Mouse (Mus musculus): ENCODE results near the gene Slc16a9. TPM values are rescaled to one million over a fixed set of nuclear protein-coding genes. Genes with fewer than 3 reads are reported as not detected.

Slc16a9 gene
- 1.1 and 1.2 TPM in 2 replicates for polyA plus RNA-seq (2015; fragmentation: Nextera tagmentation; extraction: Ambion mirVana)

DNA sequence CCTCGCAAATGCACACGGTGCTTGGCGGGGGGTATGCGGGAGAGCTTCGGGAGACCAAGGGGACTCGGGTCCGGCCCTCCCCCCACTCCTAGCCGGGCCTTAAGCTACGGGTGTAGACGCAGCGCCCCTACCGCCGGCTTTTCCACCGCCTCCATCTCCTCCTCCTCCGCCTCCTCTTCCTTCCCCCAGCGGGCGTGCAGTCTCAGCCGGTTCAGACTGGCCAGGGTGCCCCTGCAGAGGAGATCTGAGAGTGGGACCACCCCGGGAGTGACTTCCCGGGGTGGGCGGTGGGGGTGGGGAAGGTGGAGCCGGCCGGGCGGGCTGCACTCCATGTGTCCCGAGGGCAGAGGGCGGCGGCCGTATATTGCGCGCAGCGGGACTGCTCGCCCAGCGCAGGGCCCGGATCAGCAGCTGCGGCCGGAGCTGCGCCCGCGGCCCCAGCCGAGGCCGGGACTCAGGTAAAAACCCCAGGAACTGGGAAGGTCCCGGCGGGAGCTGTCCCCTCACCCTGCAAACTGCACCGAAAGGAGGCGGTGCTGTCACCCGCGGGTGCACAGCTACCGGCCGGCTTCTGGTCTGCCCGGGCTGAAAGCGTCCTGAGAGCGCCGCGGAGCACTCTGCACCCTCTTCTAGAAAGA lies at the start of gene Slc16a9:
Gene Slc16a9 (plus strand): TSS at position 180 of the 638 bp plus-strand sequence.
- Histone ChIP-seq H3K27ac (ENCODE audit: low read depth) (no peak within 1 kb of the TSS), H3K27me3 (ENCODE audit: insufficient read depth, low read length) (peaks cover 26% of the 10 kb centered on the region), H3K4me3 (ENCODE audit: low read depth, low read length) (peak within 1 kb of the TSS; percentile 56), H3K9ac (replicated peaks) (peak within 1 kb of the TSS; percentile 47), H3K9me3 (ENCODE audit: low read length) (no peaks in the 10 kb centered on the region), H3K36me3 (replicated peaks; ENCODE audit: insufficient read depth, low read length) (no peaks in the 10 kb centered on the region), H3K4me1 (ENCODE audit: insufficient read depth) (peaks cover 12% of the 10 kb centered on the region), H3K4me2 (ENCODE audit: low read depth, low read length) (peak within 1 kb of the TSS; percentile 80)
- ATAC-seq, result peak; percentile 55
- under 1% methylated on average over 49 of the region's 54 CpGs for WGBS (ENCODE audit: insufficient replicate concordance)
- peak; percentile 40 for TF ChIP-seq CTCF (IDR thresholded peaks at IDR 0.05; ENCODE audit: low read depth)
- no peak for TF ChIP-seq EP300 (IDR thresholded peaks at IDR 0.05; ENCODE audit: low read depth)
- peak; percentile 45 for DNase-seq

GRCm38 (mm10) chr10:70195279-70195678 lies 49.6 kb upstream of the Slc16a9 start:
- no peak for DNase-seq
- peaks cover 17% of the 10 kb centered on the region for H3K4me1 ChIP-seq (ENCODE audit: insufficient read depth)
- no peaks in the 10 kb centered on the region for H3K27me3 ChIP-seq (ENCODE audit: insufficient read depth, low read length)
- peaks cover 11% of the 10 kb centered on the region for H3K36me3 ChIP-seq (replicated peaks; ENCODE audit: insufficient read depth, low read length)
- peak overlapping the region; percentile 55 for H3K4me2 ChIP-seq (ENCODE audit: low read depth, low read length)
- peak overlapping the region; percentile 64 for H3K27ac ChIP-seq (ENCODE audit: low read depth)
- no peak for TF ChIP-seq EP300 (IDR thresholded peaks at IDR 0.05; ENCODE audit: low read depth)
- no peak for TF ChIP-seq CTCF (IDR thresholded peaks at IDR 0.05; ENCODE audit: low read depth)
- peak overlapping the region; percentile 18; the same call in 1 of the 2 replicates for H3K9ac ChIP-seq (replicated peaks)
- H3K4me3 ChIP-seq (ENCODE audit: low read depth, low read length), result no peak overlapping the region
- no peaks in the 10 kb centered on the region for H3K9me3 ChIP-seq (ENCODE audit: low read length)
- peak; percentile 77 for ATAC-seq
- 24% methylated on average over 7 of the region's 7 CpGs for WGBS (ENCODE audit: insufficient replicate concordance)

DNA sequence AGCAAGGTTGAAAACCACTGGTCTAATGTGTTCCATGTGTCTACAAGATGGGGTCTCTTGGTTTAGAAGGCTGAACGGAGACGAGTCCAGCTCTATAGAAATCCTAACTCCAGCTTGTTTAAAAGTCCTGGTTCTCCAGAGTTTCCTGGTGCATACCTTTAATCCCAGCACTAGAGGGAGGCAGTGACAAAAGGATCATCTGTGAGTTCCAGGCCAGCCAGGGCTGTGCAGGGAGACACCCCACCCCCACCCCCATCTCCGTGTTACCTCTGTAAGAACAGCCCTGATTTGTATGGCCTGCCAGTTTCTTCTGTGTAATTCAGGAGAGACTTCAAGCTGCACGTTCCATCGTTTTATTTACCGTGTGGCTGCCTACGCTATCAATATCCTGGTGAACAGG lies 49.1 kb upstream of the Slc16a9 start:
- DNase-seq (peak; percentile 40), ATAC-seq (peak; percentile 82)
- H3K4me2 ChIP-seq (ENCODE audit: low read depth, low read length), result peak overlapping the region; percentile 55
- TF ChIP-seq EP300 (IDR thresholded peaks at IDR 0.05; ENCODE audit: low read depth), result no peak
- TF ChIP-seq CTCF (IDR thresholded peaks at IDR 0.05; ENCODE audit: low read depth), result peak; percentile 67
- H3K4me3 ChIP-seq (ENCODE audit: low read depth, low read length), result no peak overlapping the region
- peaks cover 17% of the 10 kb centered on the region for H3K4me1 ChIP-seq (ENCODE audit: insufficient read depth)
- WGBS (ENCODE audit: insufficient replicate concordance), result 36% methylated on average over 7 of the region's 7 CpGs
- H3K27me3 ChIP-seq (ENCODE audit: insufficient read depth, low read length), result no peaks in the 10 kb centered on the region
- H3K9me3 ChIP-seq (ENCODE audit: low read length), result no peaks in the 10 kb centered on the region
- H3K27ac ChIP-seq (ENCODE audit: low read depth), result 0 out of 2 replicates have a peak overlapping the region, but pooled peaks have one; percentile 64
- H3K9ac ChIP-seq (replicated peaks), result peak overlapping the region; percentile 18; the same call in 1 of the 2 replicates
- peaks cover 10% of the 10 kb centered on the region; the same call in 1 of the 2 replicates for H3K36me3 ChIP-seq (replicated peaks; ENCODE audit: insufficient read depth, low read length)

GRCm38 (mm10) chr10:70196666-70197065 lies 48.2 kb upstream of the Slc16a9 start:
- DNase-seq (no peak), ATAC-seq (no peak)
- Histone ChIP-seq H3K9me3 (ENCODE audit: low read length) (no peaks in the 10 kb centered on the region), H3K4me3 (ENCODE audit: low read depth, low read length) (no peak overlapping the region), H3K36me3 (replicated peaks; ENCODE audit: insufficient read depth, low read length) (peaks cover 7% of the 10 kb centered on the region; the same call in 1 of the 2 replicates), H3K9ac (replicated peaks) (no peak overlapping the region), H3K27ac (ENCODE audit: low read depth) (no peak overlapping the region), H3K4me1 (ENCODE audit: insufficient read depth) (peaks cover 17% of the 10 kb centered on the region), H3K27me3 (ENCODE audit: insufficient read depth, low read length) (no peaks in the 10 kb centered on the region), H3K4me2 (ENCODE audit: low read depth, low read length) (no peak overlapping the region)
- 79% methylated on average over 6 of the region's 6 CpGs for WGBS (ENCODE audit: insufficient replicate concordance)
- TF ChIP-seq CTCF (IDR thresholded peaks at IDR 0.05; ENCODE audit: low read depth), result no peak
- no peak for TF ChIP-seq EP300 (IDR thresholded peaks at IDR 0.05; ENCODE audit: low read depth)

DNA sequence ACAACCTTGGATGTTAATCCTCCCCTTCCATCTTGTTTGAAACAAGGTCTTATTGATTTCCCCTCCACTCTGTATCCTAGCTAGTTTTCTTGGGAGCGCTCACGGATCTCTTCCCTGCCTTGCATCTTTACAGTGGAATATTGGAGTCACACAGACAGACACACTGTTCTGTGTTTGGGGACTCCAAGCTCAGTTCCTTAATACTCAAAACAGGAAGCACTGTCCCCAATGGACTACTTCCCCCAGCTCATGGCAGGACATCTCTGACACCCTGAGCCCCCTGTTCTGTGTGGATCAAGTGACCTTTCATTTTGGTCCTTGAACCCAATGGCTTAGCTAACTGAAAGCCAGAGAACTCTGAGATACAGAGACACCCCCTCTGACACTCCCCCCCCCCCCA lies 47.3 kb upstream of the Slc16a9 start:
- Histone ChIP-seq H3K9me3 (ENCODE audit: low read length) (no peaks in the 10 kb centered on the region), H3K36me3 (replicated peaks; ENCODE audit: insufficient read depth, low read length) (peaks cover 4% of the 10 kb centered on the region; the same call in 1 of the 2 replicates), H3K4me1 (ENCODE audit: insufficient read depth) (peaks cover 17% of the 10 kb centered on the region), H3K4me2 (ENCODE audit: low read depth, low read length) (no peak overlapping the region), H3K9ac (replicated peaks) (no peak overlapping the region), H3K27ac (ENCODE audit: low read depth) (no peak overlapping the region), H3K27me3 (ENCODE audit: insufficient read depth, low read length) (no peaks in the 10 kb centered on the region), H3K4me3 (ENCODE audit: low read depth, low read length) (no peak overlapping the region)
- 77% methylated on average over 2 of the region's 2 CpGs for WGBS (ENCODE audit: insufficient replicate concordance)
- ATAC-seq (no peak), DNase-seq (no peak)
- no peak for TF ChIP-seq CTCF (IDR thresholded peaks at IDR 0.05; ENCODE audit: low read depth)
- TF ChIP-seq EP300 (IDR thresholded peaks at IDR 0.05; ENCODE audit: low read depth), result no peak

- Histone ChIP-seq H3K4me3 (ENCODE audit: low read depth, low read length) (no peak overlapping the region), H3K9me3 (ENCODE audit: low read length) (no peaks in the 10 kb centered on the region)
Observed at GRCm38 (mm10) chr10:70198012-70198411, 46.9 kb upstream of the Slc16a9 start.

More at GRCm38 (mm10) chr10:70198012-70198411, 46.9 kb upstream of the Slc16a9 start:
- Histone ChIP-seq H3K9ac (replicated peaks) (no peak overlapping the region), H3K4me1 (ENCODE audit: insufficient read depth) (peaks cover 17% of the 10 kb centered on the region), H3K36me3 (replicated peaks; ENCODE audit: insufficient read depth, low read length) (no peaks in the 10 kb centered on the region), H3K4me2 (ENCODE audit: low read depth, low read length) (no peak overlapping the region), H3K27me3 (ENCODE audit: insufficient read depth, low read length) (no peaks in the 10 kb centered on the region), H3K27ac (ENCODE audit: low read depth) (no peak overlapping the region; the same call in 1 of the 2 replicates)
- no peak for DNase-seq
- no peak for ATAC-seq
- TF ChIP-seq EP300 (IDR thresholded peaks at IDR 0.05; ENCODE audit: low read depth), result no peak
- no peak for TF ChIP-seq CTCF (IDR thresholded peaks at IDR 0.05; ENCODE audit: low read depth)
- 49% methylated on average over 6 of the region's 6 CpGs for WGBS (ENCODE audit: insufficient replicate concordance)

Data from liver, postnatal 0 days (tissue).